Mouse (Mus musculus) midbrain, embryonic 12.5 days (tissue): ENCODE results near the gene Fbxo28. TPM values are rescaled to one million over a fixed set of nuclear protein-coding genes. Genes with fewer than 3 reads are reported as not detected.

ENCODE experiments used
- ATAC-seq: fragments of 200-750 bp; cut with Nextera tagmentation; 2 replicates; pipeline ENCODE4 v1.8.0; 2017; ENCODE audit warnings: low read depth, moderate TSS enrichment, moderate library complexity; ENCODE audit not compliant: low FRiP score
- H3K27ac ChIP-seq: fragments of 300-500 bp; sonication (generic); replicated peaks from 2 replicates; pipeline ENCODE4 v1.5.1; 2016; ENCODE audit warnings: mild to moderate bottlenecking
- H3K27me3 ChIP-seq: fragments of 300-500 bp; sonication (generic); 2 replicates; pipeline ENCODE4 v1.6.1; 2016; ENCODE audit warnings: mild to moderate bottlenecking
- H3K36me3 ChIP-seq: fragments of 300-500 bp; sonication (generic); 2 replicates; pipeline ENCODE4 v1.6.1; 2016
- H3K4me1 ChIP-seq: fragments of 300-500 bp; sonication (generic); 2 replicates; pipeline ENCODE4 v1.6.1; 2016
- H3K4me2 ChIP-seq: fragments of 300-500 bp; sonication (generic); replicated peaks from 2 replicates; pipeline ENCODE4 v1.6.1; 2016; ENCODE audit warnings: mild to moderate bottlenecking, moderate library complexity
- H3K4me3 ChIP-seq: fragments of 300-500 bp; sonication (generic); 2 replicates; pipeline ENCODE4 v1.5.1; 2016; ENCODE audit warnings: mild to moderate bottlenecking
- H3K9ac ChIP-seq: fragments of 300-500 bp; sonication (generic); replicated peaks from 2 replicates; pipeline ENCODE4 v1.6.1; 2016; ENCODE audit warnings: mild to moderate bottlenecking, moderate library complexity
- H3K9me3 ChIP-seq: fragments of 300-500 bp; sonication (generic); 2 replicates; pipeline ENCODE4 v1.6.1; 2016; ENCODE audit warnings: mild to moderate bottlenecking
- WGBS: fragments of 180-500 bp; shearing (Covaris S2); methylation state at CpG from one replicate; pipeline ENCODE4 v1.1.7; 2016; 5-methylcytosine and 5-hydroxymethylcytosine counted together
- polyA plus RNA-seq: library from polyadenylated mRNA; unstranded; fragments of >200 nt; fragmentation: Nextera tagmentation; extraction: Ambion mirVana; gene quantifications from 2 replicates; pipeline ENCODE4 v1.2.1, GENCODE M21; 2016

Fbxo28 gene
- polyA plus RNA-seq, 1 experiment from 2014 or later = 32.9 TPM

- no peak overlapping the region for H3K27ac ChIP-seq
- H3K4me3 ChIP-seq = peak overlapping the region; percentile 99
- ATAC-seq = no peak
- H3K27me3 ChIP-seq = no peaks in the 10 kb centered on the region
- H3K36me3 ChIP-seq = peaks cover 5% of the 10 kb centered on the region; the same call in 1 of the 2 replicates
- H3K4me1 ChIP-seq = peaks cover 24% of the 10 kb centered on the region
- peak overlapping the region; percentile 40; the same call in 1 of the 2 replicates for H3K9ac ChIP-seq
- WGBS = 74% methylated on average over 7 of the region's 7 CpGs
- peak overlapping the region; percentile 95 for H3K4me2 ChIP-seq
- no peaks in the 10 kb centered on the region for H3K9me3 ChIP-seq
Measured at GRCm38 (mm10) chr1:182338961-182339565, 2.4 kb downstream of the Fbxo28 start.

- Histone ChIP-seq H3K4me2 (no peak overlapping the region), H3K27me3 (no peaks in the 10 kb centered on the region), H3K9ac (no peak overlapping the region), H3K9me3 (no peaks in the 10 kb centered on the region), H3K27ac (no peak overlapping the region), H3K4me3 (no peak overlapping the region), H3K36me3 (peaks cover 14% of the 10 kb centered on the region), H3K4me1 (peaks cover 10% of the 10 kb centered on the region)
- 95% methylated on average over 7 of the region's 7 CpGs for WGBS
- ATAC-seq = no peak
Measured at GRCm38 (mm10) chr1:182333766-182334437, 7.5 kb downstream of the Fbxo28 start.

GRCm38 (mm10) chr1:182332090-182333034, 9.1 kb downstream of the Fbxo28 start:
- Histone ChIP-seq H3K9ac (0 out of 2 replicates have a peak overlapping the region, but pooled peaks have one; percentile 8), H3K4me2 (no peak overlapping the region), H3K4me1 (peaks cover 7% of the 10 kb centered on the region), H3K27me3 (no peaks in the 10 kb centered on the region), H3K4me3 (no peak overlapping the region), H3K9me3 (no peaks in the 10 kb centered on the region), H3K27ac (no peak overlapping the region), H3K36me3 (peaks cover 21% of the 10 kb centered on the region)
- WGBS = 97% methylated on average over 5 of the region's 5 CpGs
- ATAC-seq = no peak

- no peak overlapping the region for H3K4me2 ChIP-seq
- H3K27me3 ChIP-seq = no peaks in the 10 kb centered on the region
- H3K4me1 ChIP-seq = no peaks in the 10 kb centered on the region
- no peaks in the 10 kb centered on the region for H3K9me3 ChIP-seq
- no peak for ATAC-seq
- no peak overlapping the region for H3K27ac ChIP-seq
- H3K36me3 ChIP-seq = peaks cover 77% of the 10 kb centered on the region
- 96% methylated on average over 1 of the region's 1 CpGs for WGBS
- no peak overlapping the region for H3K9ac ChIP-seq
- H3K4me3 ChIP-seq = no peak overlapping the region
Measured at GRCm38 (mm10) chr1:182325919-182326318, 15.5 kb downstream of the Fbxo28 start.

- no peak overlapping the region for H3K9ac ChIP-seq
- no peaks in the 10 kb centered on the region for H3K27me3 ChIP-seq
- WGBS = 96% methylated on average over 7 of the region's 7 CpGs
- no peak overlapping the region for H3K4me3 ChIP-seq
- peaks cover 85% of the 10 kb centered on the region for H3K36me3 ChIP-seq
- ATAC-seq = no peak
- H3K9me3 ChIP-seq = no peaks in the 10 kb centered on the region
- H3K4me2 ChIP-seq = no peak overlapping the region
- no peak overlapping the region for H3K27ac ChIP-seq
- no peaks in the 10 kb centered on the region for H3K4me1 ChIP-seq
Measured at GRCm38 (mm10) chr1:182324552-182324951, 16.9 kb downstream of the Fbxo28 start.

GRCm38 (mm10) chr1:182323139-182323538, 18.3 kb downstream of the Fbxo28 start:
- Histone ChIP-seq H3K27me3 (no peaks in the 10 kb centered on the region), H3K4me2 (no peak overlapping the region), H3K9me3 (no peaks in the 10 kb centered on the region), H3K4me1 (no peaks in the 10 kb centered on the region), H3K27ac (no peak overlapping the region), H3K9ac (no peak overlapping the region), H3K4me3 (no peak overlapping the region), H3K36me3 (peaks cover 88% of the 10 kb centered on the region)
- 99% methylated on average over 3 of the region's 3 CpGs for WGBS
- ATAC-seq = no peak

- over 99% methylated on average over 5 of the region's 5 CpGs for WGBS
- Histone ChIP-seq H3K27me3 (no peaks in the 10 kb centered on the region), H3K4me3 (no peak overlapping the region), H3K27ac (no peak overlapping the region), H3K36me3 (peaks cover 66% of the 10 kb centered on the region), H3K4me2 (no peak overlapping the region), H3K4me1 (no peaks in the 10 kb centered on the region), H3K9me3 (no peaks in the 10 kb centered on the region; the same call in 1 of the 2 replicates), H3K9ac (no peak overlapping the region)
- no peak for ATAC-seq
Measured at GRCm38 (mm10) chr1:182314201-182314600, 27.2 kb downstream of the Fbxo28 start.

GRCm38 (mm10) chr1:182313181-182313580, 28.2 kb downstream of the Fbxo28 start:
- Histone ChIP-seq H3K27ac (no peak overlapping the region), H3K4me1 (no peaks in the 10 kb centered on the region), H3K9ac (no peak overlapping the region), H3K27me3 (no peaks in the 10 kb centered on the region), H3K9me3 (no peaks in the 10 kb centered on the region; the same call in 1 of the 2 replicates), H3K4me3 (no peak overlapping the region), H3K36me3 (peaks cover 56% of the 10 kb centered on the region), H3K4me2 (no peak overlapping the region)
- WGBS = 96% methylated on average over 8 of the region's 8 CpGs
- no peak for ATAC-seq

- H3K36me3 ChIP-seq = peaks cover 38% of the 10 kb centered on the region
- no peak for ATAC-seq
- no peaks in the 10 kb centered on the region for H3K4me1 ChIP-seq
Measured at GRCm38 (mm10) chr1:182311376-182311775, 30.1 kb downstream of the Fbxo28 start.

GRCm38 (mm10) chr1:182310316-182310715, 31.1 kb downstream of the Fbxo28 start:
- Histone ChIP-seq H3K27ac (no peak overlapping the region), H3K27me3 (no peaks in the 10 kb centered on the region), H3K9ac (no peak overlapping the region), H3K4me1 (no peaks in the 10 kb centered on the region), H3K4me3 (no peak overlapping the region), H3K9me3 (no peaks in the 10 kb centered on the region; the same call in 1 of the 2 replicates), H3K36me3 (peaks cover 31% of the 10 kb centered on the region), H3K4me2 (no peak overlapping the region)
- ATAC-seq = no peak
- WGBS = 93% methylated on average over 2 of the region's 2 CpGs

More at GRCm38 (mm10) chr1:182311376-182311775, 30.1 kb downstream of the Fbxo28 start:
- H3K9me3 ChIP-seq = no peaks in the 10 kb centered on the region; the same call in 1 of the 2 replicates
- no peak overlapping the region for H3K4me2 ChIP-seq
- no peak overlapping the region for H3K9ac ChIP-seq
- no peaks in the 10 kb centered on the region for H3K27me3 ChIP-seq
- WGBS = 94% methylated on average over 5 of the region's 5 CpGs
- no peak overlapping the region for H3K4me3 ChIP-seq
- H3K27ac ChIP-seq = no peak overlapping the region

- Histone ChIP-seq H3K4me2 (no peak overlapping the region), H3K9ac (no peak overlapping the region), H3K9me3 (no peaks in the 10 kb centered on the region; the same call in 1 of the 2 replicates), H3K4me1 (no peaks in the 10 kb centered on the region), H3K27me3 (no peaks in the 10 kb centered on the region), H3K27ac (no peak overlapping the region), H3K36me3 (peaks cover 22% of the 10 kb centered on the region), H3K4me3 (no peak overlapping the region)
- ATAC-seq = no peak
- 90% methylated on average over 5 of the region's 5 CpGs for WGBS
Measured at GRCm38 (mm10) chr1:182309403-182309802, 32.0 kb downstream of the Fbxo28 start.
